ENCODE assay signal across 18 mouse cellular contexts in the genomic region with DNA sequence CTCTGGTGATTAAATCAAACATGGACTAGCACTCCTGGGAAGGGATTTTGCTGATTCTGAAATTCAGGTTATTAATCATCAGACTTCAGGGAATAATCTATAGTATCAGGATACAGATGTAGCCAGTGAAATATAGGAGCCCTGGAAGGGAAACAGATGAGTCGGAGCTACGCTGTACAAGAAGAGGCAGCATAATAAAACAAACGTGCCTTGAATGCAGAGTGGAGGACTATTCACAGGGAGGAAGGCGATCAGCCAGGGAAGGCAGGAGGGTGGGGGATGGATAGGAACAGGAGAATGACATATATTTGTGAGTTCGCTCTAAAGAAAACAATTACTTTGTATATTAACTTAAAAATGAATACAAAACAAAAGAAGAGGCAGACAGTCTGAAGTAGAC.
DNase-seq lines count a peak whose midpoint lies in the region; ATAC-seq lines count a peak whose summit lies in the region.
"Had no signal": no experiment of that assay in that cellular context is flagged by ENCODE, and none has a peak within 500 bp of the region (broad histone marks: within the 10 kb centered on the region; RNA-seq: fewer than 3 reads in every experiment).

No protein-coding gene starts in this region.

- no peak overlapping the region for H3K9ac ChIP-seq in forebrain, embryonic 11.5 days (ENCODE audit: low read length)
- no peak overlapping the region for H3K9ac ChIP-seq in forebrain, embryonic 14.5 days (ENCODE audit: low read length)
- no peak overlapping the region for H3K9ac ChIP-seq in hindbrain, embryonic 16.5 days (ENCODE audit: low read depth, low read length)
- no peak overlapping the region for H3K9ac ChIP-seq in neural tube, embryonic 13.5 days
- H3K9ac ChIP-seq: limb, embryonic 13.5 days; liver, embryonic 14.5 days had no signal

- DNase-seq in forebrain, embryonic 11.5 days (ENCODE audit: low spot score) = no peak
- no peak for DNase-seq in forebrain, embryonic 10.5 days (ENCODE audit: extremely low spot score, low spot score)
- DNase-seq in forebrain, embryonic 14.5 days (ENCODE audit: low spot score) = peak; percentile 71
- no peak for DNase-seq in cerebellum, adult 9-11 months
- DNase-seq in frontal cortex, postnatal 10 days (ENCODE audit: low spot score in 2 of 2) = no peak
- DNase-seq: cerebellum, postnatal 14 days; embryo, embryonic 11 days; kidney, adult 18-20 months; kidney, postnatal 25 days; thymus, postnatal 14 days had no signal

- H3K9me3 ChIP-seq in forebrain, embryonic 11.5 days (ENCODE audit: control insufficient read depth, low read length) = no peaks in the 10 kb centered on the region
- peaks cover 5% of the 10 kb centered on the region; the same call in 1 of the 2 replicates for H3K9me3 ChIP-seq in forebrain, embryonic 10.5 days
- H3K9me3 ChIP-seq in forebrain, embryonic 14.5 days (replicated peaks; ENCODE audit: control insufficient read depth, low read length) = no peaks in the 10 kb centered on the region; the same call in 1 of the 2 replicates
- peaks cover 5% of the 10 kb centered on the region for H3K9me3 ChIP-seq in hindbrain, embryonic 16.5 days (ENCODE audit: control insufficient read depth, low read length)
- no peaks in the 10 kb centered on the region for H3K9me3 ChIP-seq in neural tube, embryonic 13.5 days

- ATAC-seq in forebrain, embryonic 11.5 days (replicated peaks; ENCODE audit: low FRiP score) = 0 out of 2 replicates have a peak, but pooled peaks have one; percentile 39
- peak; percentile 83; the same call in 1 of the 2 replicates for ATAC-seq in forebrain, embryonic 14.5 days
- peak; percentile 81; the same call in 1 of the 2 replicates for ATAC-seq in hindbrain, embryonic 16.5 days
- peak; percentile 87 for ATAC-seq in neural tube, embryonic 13.5 days (ENCODE audit: low read depth)
- ATAC-seq in granulocyte monocyte progenitor cell, adult 5-6 weeks (replicated peaks; ENCODE audit: poor library complexity, severe bottlenecking) = no peak
- ATAC-seq: lung, postnatal 0 days had no signal

- H3K4me3 ChIP-seq in forebrain, embryonic 11.5 days (ENCODE audit: low read depth, low read length) = no peak overlapping the region
- no peak overlapping the region for H3K4me3 ChIP-seq in forebrain, embryonic 10.5 days
- no peak overlapping the region for H3K4me3 ChIP-seq in forebrain, embryonic 14.5 days (ENCODE audit: low read depth, low read length)
- H3K4me3 ChIP-seq in hindbrain, embryonic 16.5 days (ENCODE audit: low read length) = no peak overlapping the region
- no peak overlapping the region for H3K4me3 ChIP-seq in neural tube, embryonic 13.5 days
- H3K4me3 ChIP-seq: limb, embryonic 13.5 days; myocyte had no signal

- no peaks in the 10 kb centered on the region for H3K27me3 ChIP-seq in forebrain, embryonic 11.5 days (ENCODE audit: control insufficient read depth, insufficient read depth, low read length)
- H3K27me3 ChIP-seq in forebrain, embryonic 10.5 days (ENCODE audit: poor library complexity, severe bottlenecking) = no peaks in the 10 kb centered on the region
- no peaks in the 10 kb centered on the region for H3K27me3 ChIP-seq in forebrain, embryonic 14.5 days (replicated peaks; ENCODE audit: control insufficient read depth, insufficient read depth, low read length)
- H3K27me3 ChIP-seq in hindbrain, embryonic 16.5 days (replicated peaks; ENCODE audit: control insufficient read depth, insufficient read depth, low read length) = no peaks in the 10 kb centered on the region
- no peaks in the 10 kb centered on the region for H3K27me3 ChIP-seq in neural tube, embryonic 13.5 days
- H3K27me3 ChIP-seq: limb, embryonic 13.5 days had no signal

- H3K4me2 ChIP-seq in forebrain, embryonic 11.5 days (ENCODE audit: low read depth, low read length, severe bottlenecking) = no peak overlapping the region
- no peak overlapping the region for H3K4me2 ChIP-seq in forebrain, embryonic 14.5 days (ENCODE audit: low read length)
- no peak overlapping the region for H3K4me2 ChIP-seq in hindbrain, embryonic 16.5 days (ENCODE audit: low read length)
- no peak overlapping the region for H3K4me2 ChIP-seq in neural tube, embryonic 13.5 days
- H3K4me2 ChIP-seq: limb, embryonic 13.5 days had no signal

- no peak overlapping the region for H3K27ac ChIP-seq in forebrain, embryonic 11.5 days (ENCODE audit: low read depth, low read length)
- no peak overlapping the region for H3K27ac ChIP-seq in forebrain, embryonic 10.5 days
- H3K27ac ChIP-seq in forebrain, embryonic 14.5 days (ENCODE audit: low read depth, low read length) = no peak overlapping the region
- no peak overlapping the region for H3K27ac ChIP-seq in hindbrain, embryonic 16.5 days (ENCODE audit: low read depth, low read length)
- peak overlapping the region; percentile 38; the same call in 1 of the 2 replicates for H3K27ac ChIP-seq in neural tube, embryonic 13.5 days (replicated peaks)
- H3K27ac ChIP-seq: limb, embryonic 13.5 days; liver, embryonic 14.5 days; stomach, postnatal 0 days had no signal

- no peaks in the 10 kb centered on the region for H3K36me3 ChIP-seq in forebrain, embryonic 11.5 days (ENCODE audit: control insufficient read depth, insufficient read depth, low read length)
- no peaks in the 10 kb centered on the region for H3K36me3 ChIP-seq in forebrain, embryonic 10.5 days (replicated peaks)
- no peaks in the 10 kb centered on the region for H3K36me3 ChIP-seq in forebrain, embryonic 14.5 days (ENCODE audit: control insufficient read depth, insufficient read depth, low read length)
- no peaks in the 10 kb centered on the region for H3K36me3 ChIP-seq in hindbrain, embryonic 16.5 days (ENCODE audit: control insufficient read depth, insufficient read depth, low read length)
- H3K36me3 ChIP-seq in neural tube, embryonic 13.5 days = no peaks in the 10 kb centered on the region
- H3K36me3 ChIP-seq: limb, embryonic 13.5 days had no signal

- H3K4me1 ChIP-seq in forebrain, embryonic 11.5 days (replicated peaks; ENCODE audit: control insufficient read depth, insufficient read depth, low read length) = no peaks in the 10 kb centered on the region
- H3K4me1 ChIP-seq in forebrain, embryonic 10.5 days = no peaks in the 10 kb centered on the region
- H3K4me1 ChIP-seq in forebrain, embryonic 14.5 days (ENCODE audit: control insufficient read depth, insufficient read depth, low read length) = no peaks in the 10 kb centered on the region
- H3K4me1 ChIP-seq in hindbrain, embryonic 16.5 days (ENCODE audit: control insufficient read depth, insufficient read depth, low read depth, low read length) = no peaks in the 10 kb centered on the region
- H3K4me1 ChIP-seq in neural tube, embryonic 13.5 days (replicated peaks) = no peaks in the 10 kb centered on the region
- H3K4me1 ChIP-seq: limb, embryonic 13.5 days had no signal

- WGBS in forebrain, embryonic 11.5 days = 75% methylated on average over 5 of the region's 5 CpGs
- WGBS in forebrain, embryonic 10.5 days = 84% methylated on average over 5 of the region's 5 CpGs
- WGBS in forebrain, embryonic 14.5 days = 55% methylated on average over 5 of the region's 5 CpGs
- 41% methylated on average over 5 of the region's 5 CpGs for WGBS in hindbrain, embryonic 16.5 days
- 35% methylated on average over 5 of the region's 5 CpGs for WGBS in neural tube, embryonic 13.5 days
